Mouse (Mus musculus): ENCODE measurements around the gene Sh2d3c. TPM values are rescaled to one million over a fixed set of nuclear protein-coding genes. Genes with fewer than 3 reads are reported as not detected.
A peak's percentile ranks its signal among the peaks of the same experiment; 100 is the strongest.

The Sh2d3c gene
- polyA plus RNA-seq, 1 experiment from 2014 or later = 58.5 TPM

- H3K4me1 ChIP-seq (ENCODE audit: control insufficient read depth, insufficient read depth, low read depth, low read length) = peaks cover 25% of the 10 kb centered on the region
- H3K36me3 ChIP-seq (ENCODE audit: control insufficient read depth, insufficient read depth, low read length) = peaks cover 6% of the 10 kb centered on the region
- peak overlapping the region; percentile 66 for H3K4me2 ChIP-seq (ENCODE audit: low read length)
- H3K4me3 ChIP-seq (ENCODE audit: low read length) = no peak overlapping the region; the same call in 1 of the 2 replicates
- no peak for ATAC-seq
- H3K27me3 ChIP-seq (replicated peaks; ENCODE audit: control insufficient read depth, insufficient read depth, low read length) = no peaks in the 10 kb centered on the region
- peak overlapping the region; percentile 96 for H3K9ac ChIP-seq (ENCODE audit: low read depth, low read length)
- no peaks in the 10 kb centered on the region for H3K9me3 ChIP-seq (ENCODE audit: control insufficient read depth, low read length)
- H3K27ac ChIP-seq (ENCODE audit: low read depth, low read length) = peak overlapping the region; percentile 100
- WGBS = 65% methylated on average over 11 of the region's 11 CpGs
Measured at GRCm38 (mm10) chr2:32714117-32714986, 6.5 kb upstream of the Sh2d3c start.

- H3K27me3 ChIP-seq (replicated peaks; ENCODE audit: control insufficient read depth, insufficient read depth, low read length) = no peaks in the 10 kb centered on the region
- H3K36me3 ChIP-seq (ENCODE audit: control insufficient read depth, insufficient read depth, low read length) = no peaks in the 10 kb centered on the region
- no peak overlapping the region for H3K4me3 ChIP-seq (ENCODE audit: low read length)
- H3K4me2 ChIP-seq (ENCODE audit: low read length) = no peak overlapping the region
- peaks cover 25% of the 10 kb centered on the region for H3K4me1 ChIP-seq (ENCODE audit: control insufficient read depth, insufficient read depth, low read depth, low read length)
- WGBS = 69% methylated on average over 4 of the region's 4 CpGs
- 0 out of 2 replicates have a peak overlapping the region, but pooled peaks have one; percentile 1 for H3K9ac ChIP-seq (ENCODE audit: low read depth, low read length)
- no peak for ATAC-seq
- H3K27ac ChIP-seq (ENCODE audit: low read depth, low read length) = no peak overlapping the region
- no peaks in the 10 kb centered on the region for H3K9me3 ChIP-seq (ENCODE audit: control insufficient read depth, low read length)
Measured at GRCm38 (mm10) chr2:32714987-32715425, 5.8 kb upstream of the Sh2d3c start.

- Histone ChIP-seq H3K4me3 (ENCODE audit: low read length) (no peak overlapping the region), H3K36me3 (ENCODE audit: control insufficient read depth, insufficient read depth, low read length) (no peaks in the 10 kb centered on the region), H3K9me3 (ENCODE audit: control insufficient read depth, low read length) (no peaks in the 10 kb centered on the region), H3K27ac (ENCODE audit: low read depth, low read length) (no peak overlapping the region; the same call in 1 of the 2 replicates), H3K27me3 (replicated peaks; ENCODE audit: control insufficient read depth, insufficient read depth, low read length) (no peaks in the 10 kb centered on the region), H3K4me2 (ENCODE audit: low read length) (no peak overlapping the region), H3K4me1 (ENCODE audit: control insufficient read depth, insufficient read depth, low read depth, low read length) (peaks cover 11% of the 10 kb centered on the region), H3K9ac (ENCODE audit: low read depth, low read length) (no peak overlapping the region)
- WGBS = 25% methylated on average over 9 of the region's 9 CpGs
- ATAC-seq = peak; percentile 80
Measured at GRCm38 (mm10) chr2:32718761-32719160, 2.1 kb upstream of the Sh2d3c start.

GRCm38 (mm10) chr2:32720053-32720452 lies 802 bp upstream of the Sh2d3c start:
- no peaks in the 10 kb centered on the region for H3K36me3 ChIP-seq (ENCODE audit: control insufficient read depth, insufficient read depth, low read length)
- H3K4me3 ChIP-seq (ENCODE audit: low read length) = no peak overlapping the region
- no peak overlapping the region for H3K9ac ChIP-seq (ENCODE audit: low read depth, low read length)
- WGBS = 92% methylated on average over 3 of the region's 3 CpGs
- H3K4me2 ChIP-seq (ENCODE audit: low read length) = no peak overlapping the region
- H3K9me3 ChIP-seq (ENCODE audit: control insufficient read depth, low read length) = no peaks in the 10 kb centered on the region
- no peak for ATAC-seq
- no peaks in the 10 kb centered on the region for H3K27me3 ChIP-seq (replicated peaks; ENCODE audit: control insufficient read depth, insufficient read depth, low read length)
- H3K27ac ChIP-seq (ENCODE audit: low read depth, low read length) = no peak overlapping the region
- H3K4me1 ChIP-seq (ENCODE audit: control insufficient read depth, insufficient read depth, low read depth, low read length) = no peaks in the 10 kb centered on the region

GRCm38 (mm10) chr2:32722046-32722445 lies 1.2 kb downstream of the Sh2d3c start:
- 61% methylated on average over 5 of the region's 6 CpGs for WGBS
- no peak for ATAC-seq
- H3K9ac ChIP-seq (ENCODE audit: low read depth, low read length) = no peak overlapping the region

GRCm38 (mm10) chr2:32722581-32722980 lies 1.7 kb downstream of the Sh2d3c start:
- Histone ChIP-seq H3K4me1 (ENCODE audit: control insufficient read depth, insufficient read depth, low read depth, low read length) (peaks cover 3% of the 10 kb centered on the region; the same call in 1 of the 2 replicates), H3K4me3 (ENCODE audit: low read length) (no peak overlapping the region), H3K9ac (ENCODE audit: low read depth, low read length) (no peak overlapping the region), H3K4me2 (ENCODE audit: low read length) (no peak overlapping the region), H3K27ac (ENCODE audit: low read depth, low read length) (no peak overlapping the region), H3K36me3 (ENCODE audit: control insufficient read depth, insufficient read depth, low read length) (no peaks in the 10 kb centered on the region), H3K9me3 (ENCODE audit: control insufficient read depth, low read length) (no peaks in the 10 kb centered on the region), H3K27me3 (replicated peaks; ENCODE audit: control insufficient read depth, insufficient read depth, low read length) (no peaks in the 10 kb centered on the region)
- 73% methylated on average over 3 of the region's 3 CpGs for WGBS
- no peak for ATAC-seq

More at GRCm38 (mm10) chr2:32722046-32722445, 1.2 kb downstream of the Sh2d3c start:
- no peaks in the 10 kb centered on the region for H3K9me3 ChIP-seq (ENCODE audit: control insufficient read depth, low read length)
- H3K27me3 ChIP-seq (replicated peaks; ENCODE audit: control insufficient read depth, insufficient read depth, low read length) = no peaks in the 10 kb centered on the region
- H3K4me3 ChIP-seq (ENCODE audit: low read length) = no peak overlapping the region
- peaks cover 1% of the 10 kb centered on the region; the same call in 1 of the 2 replicates for H3K4me1 ChIP-seq (ENCODE audit: control insufficient read depth, insufficient read depth, low read depth, low read length)
- H3K4me2 ChIP-seq (ENCODE audit: low read length) = no peak overlapping the region
- H3K36me3 ChIP-seq (ENCODE audit: control insufficient read depth, insufficient read depth, low read length) = no peaks in the 10 kb centered on the region
- no peak overlapping the region for H3K27ac ChIP-seq (ENCODE audit: low read depth, low read length)

GRCm38 (mm10) chr2:32724149-32724548 lies 3.3 kb downstream of the Sh2d3c start:
- no peak for ATAC-seq
- Histone ChIP-seq H3K4me2 (ENCODE audit: low read length) (no peak overlapping the region), H3K27me3 (replicated peaks; ENCODE audit: control insufficient read depth, insufficient read depth, low read length) (no peaks in the 10 kb centered on the region), H3K9me3 (ENCODE audit: control insufficient read depth, low read length) (no peaks in the 10 kb centered on the region), H3K9ac (ENCODE audit: low read depth, low read length) (no peak overlapping the region), H3K36me3 (ENCODE audit: control insufficient read depth, insufficient read depth, low read length) (no peaks in the 10 kb centered on the region), H3K27ac (ENCODE audit: low read depth, low read length) (no peak overlapping the region), H3K4me3 (ENCODE audit: low read length) (no peak overlapping the region), H3K4me1 (ENCODE audit: control insufficient read depth, insufficient read depth, low read depth, low read length) (peaks cover 3% of the 10 kb centered on the region; the same call in 1 of the 2 replicates)
- WGBS = 81% methylated on average over 4 of the region's 4 CpGs

- Histone ChIP-seq H3K4me2 (ENCODE audit: low read length) (no peak overlapping the region), H3K9me3 (ENCODE audit: control insufficient read depth, low read length) (no peaks in the 10 kb centered on the region), H3K4me3 (ENCODE audit: low read length) (no peak overlapping the region), H3K27ac (ENCODE audit: low read depth, low read length) (no peak overlapping the region), H3K9ac (ENCODE audit: low read depth, low read length) (no peak overlapping the region), H3K36me3 (ENCODE audit: control insufficient read depth, insufficient read depth, low read length) (no peaks in the 10 kb centered on the region), H3K27me3 (replicated peaks; ENCODE audit: control insufficient read depth, insufficient read depth, low read length) (no peaks in the 10 kb centered on the region), H3K4me1 (ENCODE audit: control insufficient read depth, insufficient read depth, low read depth, low read length) (peaks cover 3% of the 10 kb centered on the region; the same call in 1 of the 2 replicates)
- 77% methylated on average over 16 of the region's 16 CpGs for WGBS
- no peak for ATAC-seq
Measured at GRCm38 (mm10) chr2:32724832-32725790, 4.3 kb downstream of the Sh2d3c start.
